Mouse (Mus musculus) thymus, adult 18-20 months (tissue): Measurements from ENCODE around the gene Mst1.
A peak's percentile ranks its signal among the peaks of the same experiment; 100 is the strongest.

ENCODE experiments used
- DNase-seq, 2 experiments: peaks; one replicate each; pipeline ENCODE4 v3.0.0; 2022; ENCODE audit warnings: mixed read lengths in 2 of 2

Mst1 gene

DNA sequence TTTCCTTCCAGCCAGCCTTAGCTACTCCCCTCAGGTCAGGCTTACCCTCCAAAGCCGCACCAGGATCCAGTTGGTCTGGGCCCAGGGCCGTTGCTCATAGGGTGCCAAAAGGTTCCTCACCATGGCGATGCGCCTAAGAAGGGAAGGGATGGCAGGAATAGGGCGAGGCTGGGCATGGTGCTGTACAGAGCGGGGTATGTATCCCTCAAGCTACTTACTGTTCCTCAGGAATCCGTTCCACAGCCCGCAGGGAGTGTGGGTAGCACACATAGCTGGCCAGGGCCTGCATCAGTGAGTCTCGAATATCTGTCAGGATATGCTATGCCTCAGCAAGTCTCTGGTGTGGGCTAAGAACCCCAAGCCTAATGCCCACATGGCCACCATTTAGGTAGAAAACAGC, 21.9 kb upstream of the Mst1 start:
- no peak for DNase-seq

- DNase-seq = no peak
Measured at GRCm38 (mm10) chr9:108062142-108062541, 18.1 kb upstream of the Mst1 start.

- DNase-seq = no peak
Measured at GRCm38 (mm10) chr9:108063361-108063760, 16.9 kb upstream of the Mst1 start.

- DNase-seq = no peak
Measured at GRCm38 (mm10) chr9:108065491-108066011, 14.7 kb upstream of the Mst1 start.

DNA sequence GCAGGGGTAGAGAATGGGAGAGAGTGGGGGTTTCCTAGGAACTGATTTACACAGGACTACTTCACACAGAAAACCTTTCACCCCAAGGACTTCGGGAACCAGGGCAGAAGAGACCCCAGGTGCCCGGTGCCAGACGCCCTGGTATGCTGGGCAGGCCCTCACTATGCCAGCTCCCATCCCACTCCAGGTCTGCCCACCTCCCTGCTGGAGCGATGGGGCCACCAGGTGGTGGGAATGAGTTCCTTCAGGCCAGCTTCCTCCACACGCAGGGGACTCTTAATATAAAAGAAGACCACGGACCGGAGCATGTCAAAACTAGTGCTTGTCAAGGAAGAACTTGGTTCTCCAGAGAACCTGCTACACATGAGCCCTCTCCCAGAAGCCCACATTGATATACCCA, 13.0 kb upstream of the Mst1 start:
- no peak for DNase-seq

- DNase-seq = peak in 1 of 2 experiments; percentile 65
Measured at GRCm38 (mm10) chr9:108067900-108068299, 12.3 kb upstream of the Mst1 start.

DNA sequence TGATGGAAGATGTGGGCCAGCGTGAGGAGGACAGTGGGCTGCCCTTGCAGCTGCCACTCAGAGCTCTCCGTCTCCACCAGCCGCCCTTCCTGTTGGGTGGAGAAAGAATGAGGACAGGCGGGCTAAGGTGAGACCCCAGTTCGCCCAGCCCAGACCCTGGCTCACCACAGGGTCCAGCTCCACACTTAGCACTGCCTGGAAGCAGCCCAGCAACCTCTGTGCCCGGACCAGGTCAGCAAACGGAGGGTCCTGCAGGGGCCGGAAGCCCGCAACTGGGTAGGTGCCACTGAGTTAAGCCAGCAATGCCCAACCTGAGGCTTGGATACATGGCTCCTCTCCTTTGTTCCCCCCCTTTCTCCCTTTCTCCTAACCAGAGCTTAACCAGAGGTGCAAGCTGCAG, 11.2 kb upstream of the Mst1 start:
- DNase-seq = no peak

DNA sequence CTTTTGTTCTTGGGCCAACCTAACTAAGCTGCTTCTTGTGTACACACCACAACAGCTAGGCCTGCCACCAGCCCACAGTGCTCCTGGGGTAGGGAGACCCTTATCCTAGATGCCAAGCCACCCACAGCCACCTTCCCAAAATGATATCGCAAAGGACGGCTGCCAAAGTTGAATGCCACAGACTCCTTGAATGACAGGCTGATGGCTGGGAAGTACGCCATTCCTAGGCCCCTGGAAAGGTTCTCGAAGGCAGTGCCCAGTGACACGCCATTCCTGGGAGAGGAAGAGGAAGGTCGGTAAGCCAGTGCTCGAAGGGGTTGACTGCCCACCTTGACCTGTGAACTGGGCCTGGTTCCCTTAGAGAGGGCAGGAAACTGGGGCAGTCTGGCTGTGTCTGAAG, 10.7 kb upstream of the Mst1 start:
- DNase-seq = no peak

GRCm38 (mm10) chr9:108071801-108072200, 8.4 kb upstream of the Mst1 start:
- DNase-seq = no peak

DNA sequence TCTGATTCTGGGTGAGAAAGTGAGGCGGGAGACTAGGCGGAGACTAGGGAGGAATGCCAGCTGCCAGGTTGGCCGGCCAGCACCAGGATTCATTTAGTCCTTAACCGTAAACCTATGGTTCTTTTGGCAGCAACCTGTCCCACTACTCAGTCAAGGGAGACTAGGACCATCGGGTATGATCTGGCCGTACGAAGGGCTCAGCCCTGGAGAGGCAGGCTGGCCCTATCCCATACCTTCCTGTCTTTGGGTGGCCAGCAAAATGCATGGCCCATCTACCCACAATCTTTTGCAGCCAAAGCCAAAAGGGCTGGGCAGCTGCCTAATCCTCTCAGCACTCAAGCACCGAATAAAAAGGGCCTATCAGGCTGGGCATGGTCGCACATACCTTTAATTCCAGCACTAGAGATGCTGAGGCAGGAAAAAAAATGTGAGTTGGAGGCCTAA, 7.7 kb upstream of the Mst1 start:
- DNase-seq = no peak

DNA sequence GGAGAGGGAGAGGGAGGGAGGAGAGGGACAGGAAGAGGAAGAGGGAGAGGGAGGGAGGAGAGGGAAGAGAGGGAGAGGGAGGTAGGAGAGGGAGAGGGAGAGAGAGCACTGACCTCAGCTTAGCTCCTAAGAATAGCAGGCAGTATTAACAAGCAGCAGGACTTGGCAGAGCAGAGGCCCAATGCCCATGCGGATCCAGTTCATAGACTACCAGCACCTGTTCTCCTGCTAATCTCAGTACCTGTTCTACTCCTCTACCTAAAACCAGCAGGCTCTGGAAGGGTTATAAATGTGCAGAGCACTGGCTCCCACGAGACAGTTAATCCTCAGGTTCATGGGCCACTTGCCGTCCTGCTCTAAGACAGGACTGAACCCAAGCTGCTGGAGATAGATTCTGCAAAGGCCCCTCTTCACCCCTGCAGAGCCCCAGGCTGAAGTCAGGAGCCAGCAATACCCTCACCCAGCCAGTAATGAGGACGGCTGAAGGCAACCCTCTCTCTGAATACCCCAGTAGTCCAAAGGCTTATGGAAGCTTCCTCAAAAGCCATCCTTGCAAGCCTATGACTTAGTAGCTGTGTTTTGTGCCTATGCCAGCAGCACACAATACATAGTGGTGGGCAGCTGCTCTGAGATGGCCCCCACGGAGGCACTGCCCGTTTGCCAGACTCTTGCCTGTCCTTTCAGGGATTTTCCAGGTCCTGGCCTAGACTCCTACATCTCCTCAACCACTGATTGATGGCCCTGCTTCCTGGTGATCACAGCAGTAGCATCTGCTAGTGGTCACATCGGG, 6.9 kb upstream of the Mst1 start:
- no peak for DNase-seq

- no peak for DNase-seq
Measured at GRCm38 (mm10) chr9:108082549-108082948, 2.3 kb downstream of the Mst1 start.

- DNase-seq = no peak
Measured at GRCm38 (mm10) chr9:108082988-108083431, 2.8 kb downstream of the Mst1 start, which contains the start of gene Rnf123. Gene Rnf123, minus strand, starts transcription at chr9:108083346.

- no peak for DNase-seq
Measured at GRCm38 (mm10) chr9:108083561-108083960, 3.3 kb downstream of the Mst1 start.

DNA sequence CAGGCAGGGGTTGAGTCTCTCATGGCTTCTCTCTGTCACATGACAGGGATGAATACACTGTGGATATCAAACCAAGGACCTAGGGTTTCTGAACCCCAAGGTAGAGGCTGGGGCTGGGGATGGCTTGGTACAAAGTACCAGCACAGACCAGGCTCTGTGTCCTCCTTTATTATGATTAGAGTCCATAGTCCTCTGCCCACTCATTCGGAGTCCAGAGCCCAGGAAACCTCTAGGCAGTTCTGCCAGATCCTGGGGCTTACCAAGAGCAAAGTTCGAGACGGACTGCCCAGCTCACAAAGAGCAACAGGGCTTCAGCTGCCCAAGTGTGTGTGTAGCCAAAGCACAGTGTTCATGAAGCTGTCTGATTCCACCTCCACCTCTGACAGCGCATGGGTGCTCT, 5.0 kb downstream of the Mst1 start:
- DNase-seq = no peak

- DNase-seq = no peak
Measured at GRCm38 (mm10) chr9:108090611-108091120, 10.4 kb downstream of the Mst1 start.

DNA sequence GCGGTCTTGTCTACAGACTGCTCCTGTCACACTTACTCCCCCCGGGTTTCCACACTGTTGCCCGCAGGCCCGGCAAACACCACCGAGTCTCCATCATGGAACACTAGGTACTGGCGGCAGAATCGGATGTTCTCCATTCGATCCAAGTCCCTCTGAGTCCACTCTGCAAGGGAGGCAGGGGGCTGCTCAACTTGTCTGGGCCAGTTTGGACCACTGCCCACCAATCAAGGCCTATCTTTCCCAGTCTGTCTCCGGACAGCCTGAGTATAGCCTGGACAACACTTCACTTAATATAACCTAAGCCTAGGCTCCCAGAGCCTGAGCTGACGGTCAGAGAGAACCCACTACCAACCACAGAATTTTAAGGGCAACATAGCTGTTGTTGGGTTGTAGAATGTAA, 13.3 kb downstream of the Mst1 start:
- no peak for DNase-seq

DNA sequence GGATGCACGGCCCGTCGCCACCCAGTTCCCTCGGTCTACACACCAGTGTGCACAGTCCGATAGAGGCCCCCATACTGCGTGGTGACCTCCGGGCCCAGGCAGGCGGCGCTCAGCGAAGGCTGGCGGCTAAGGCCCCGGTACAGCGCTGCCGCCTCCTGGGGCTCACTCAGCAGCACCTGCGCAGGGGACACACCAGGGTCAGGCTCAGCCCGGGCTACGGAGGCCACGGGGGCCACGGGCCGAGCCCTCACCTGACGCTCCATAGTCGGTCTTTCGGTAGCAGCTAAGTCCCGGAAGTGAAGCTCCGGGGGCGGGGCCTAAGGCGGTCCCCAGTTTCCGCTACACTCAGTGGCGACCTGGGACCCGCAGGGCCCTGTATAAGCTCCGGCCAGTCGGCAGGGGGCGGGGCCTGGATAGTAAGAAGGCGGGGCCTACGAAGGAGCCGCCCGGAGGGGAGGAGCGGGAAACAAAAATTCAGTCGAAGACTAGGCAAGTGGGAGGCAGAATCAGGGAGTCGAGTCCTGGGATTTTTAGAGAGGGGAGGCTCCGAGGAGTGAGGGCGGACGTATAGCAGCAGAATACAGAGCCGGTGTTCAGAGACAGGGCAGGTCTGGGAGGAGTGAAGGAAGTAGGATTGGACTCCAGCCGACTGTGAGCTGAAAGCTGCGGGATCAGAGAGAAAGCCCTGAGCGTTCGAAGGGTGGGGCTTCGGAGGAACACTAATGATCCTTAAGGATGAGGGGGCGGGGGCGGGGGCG, 14.1 kb downstream of the Mst1 start, which contains the start of gene Apeh:
TSS of gene Apeh (minus strand) at position 423 of the 758 bp plus-strand sequence.
- peak; percentile 91 to 94 for DNase-seq

DNA sequence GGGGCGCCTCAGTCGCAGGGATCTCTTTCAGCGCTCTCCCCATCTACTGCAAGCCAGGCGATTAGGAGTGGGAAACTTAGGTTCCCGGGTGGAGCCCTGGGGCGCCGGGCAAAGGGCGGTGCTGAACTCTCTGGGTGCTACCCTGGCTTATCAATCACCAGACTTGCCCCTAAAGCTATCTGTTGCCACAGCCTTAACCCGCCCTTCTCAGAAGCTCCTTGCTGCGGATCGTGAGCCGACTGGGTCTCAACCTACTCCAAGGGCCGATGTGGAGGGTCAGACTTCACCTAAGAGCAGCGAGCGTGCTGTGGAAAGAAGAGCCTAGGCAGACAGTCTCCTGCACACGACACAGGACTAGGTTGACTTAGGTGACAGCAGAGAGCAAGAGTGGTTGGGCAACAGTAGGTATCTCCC, 14.8 kb downstream of the Mst1 start:
- DNase-seq = no peak

- DNase-seq = no peak
Measured at GRCm38 (mm10) chr9:108095518-108095917, 15.3 kb downstream of the Mst1 start.

DNA sequence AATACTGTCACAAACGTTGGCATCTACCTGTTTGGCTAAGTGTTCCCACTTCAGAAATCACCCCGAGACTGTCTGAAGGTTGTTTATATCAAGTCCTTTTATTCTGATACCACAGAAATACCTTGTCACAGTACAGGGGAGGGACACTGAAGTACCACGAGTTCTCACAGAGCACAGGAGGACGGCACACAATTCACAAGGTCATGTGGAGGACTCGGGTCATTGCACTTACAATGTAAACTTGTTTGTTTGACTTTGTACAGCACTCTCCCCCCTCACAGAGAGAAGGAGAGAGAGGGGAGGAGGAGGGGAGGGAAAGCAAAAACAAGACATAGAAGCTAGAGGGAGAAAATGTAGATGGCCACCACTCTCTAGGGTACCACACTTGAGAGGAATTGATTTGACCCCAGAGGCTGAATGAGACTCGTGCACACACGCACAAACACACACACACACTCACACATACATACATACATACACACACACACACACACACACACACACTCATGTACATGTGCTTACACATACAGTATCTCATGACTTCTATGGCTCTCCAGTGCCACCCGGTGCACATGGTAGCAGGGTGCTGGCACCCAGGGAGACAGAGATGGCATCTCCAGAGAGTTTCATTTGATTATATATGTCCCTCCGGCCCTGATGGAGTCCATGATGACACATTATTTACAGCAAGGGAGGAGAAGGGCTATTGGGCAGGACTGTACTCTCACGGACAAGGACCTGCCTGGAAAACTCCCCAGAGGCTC, 15.9 kb downstream of the Mst1 start:
- DNase-seq = no peak

GRCm38 (mm10) chr9:108099619-108100018, 19.4 kb downstream of the Mst1 start:
- DNase-seq = no peak
